Comparison of ENCODE assay signal across 9 mouse cellular contexts in the genomic region with DNA sequence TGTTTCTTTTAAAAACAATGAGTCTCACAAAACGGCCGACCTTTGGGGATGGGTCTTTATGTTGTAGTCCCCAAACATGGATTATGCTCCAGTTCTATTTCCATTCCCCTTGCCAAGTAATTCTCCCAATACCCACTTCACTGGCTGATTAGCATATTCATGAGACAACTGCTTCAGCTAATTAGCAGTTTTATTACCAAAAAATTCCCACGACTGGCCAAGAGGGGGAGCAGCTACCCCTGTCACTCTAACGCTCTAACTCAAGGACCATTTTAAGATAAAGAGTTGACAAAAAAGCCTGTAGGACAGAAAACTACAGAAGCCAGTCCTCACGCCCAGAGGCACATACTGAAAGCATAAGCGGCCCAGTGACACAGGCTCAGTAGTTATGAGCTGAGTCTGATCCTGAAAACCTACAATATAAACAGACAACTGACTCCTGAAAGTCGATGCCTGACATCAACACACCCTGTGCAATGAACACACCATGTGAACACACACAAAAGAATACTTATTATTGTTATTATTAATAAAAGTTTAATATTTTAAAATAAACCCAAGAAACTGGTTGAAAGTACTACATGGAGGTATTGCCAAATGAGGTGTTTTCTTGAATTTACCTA.
DNase-seq lines count a peak whose midpoint lies in the region; ATAC-seq lines count a peak whose summit lies in the region.
"Had no signal": no experiment of that assay in that cellular context is flagged by ENCODE, and none has a peak within 500 bp of the region (broad histone marks: within the 10 kb centered on the region; RNA-seq: fewer than 3 reads in every experiment).

No protein-coding gene starts in this region.

- H3K4me3 ChIP-seq in forebrain, embryonic 12.5 days (replicated peaks), result no peak overlapping the region
- H3K4me3 ChIP-seq: embryonic facial prominence, embryonic 15.5 days; limb, embryonic 15.5 days had no signal

- DNase-seq in lung, adult 18-20 months, result peak; percentile 5 to 6
- no peak for DNase-seq in lung, postnatal 25 days (ENCODE audit: low spot score)
- peak; percentile 8 to 16 for DNase-seq in adrenal gland, postnatal 36 days
- DNase-seq in kidney, postnatal 4 days, result peak; percentile 37 to 61
- peak; percentile 12 for DNase-seq in lung, postnatal 14 days
- DNase-seq in spleen, postnatal 36 days (ENCODE audit: low spot score in 2 of 2), result no peak

- WGBS in forebrain, embryonic 12.5 days, result 27% methylated on average over 7 of the region's 7 CpGs

- peak; percentile 82 for ATAC-seq in forebrain, embryonic 12.5 days (ENCODE audit: low FRiP score)

- no peaks in the 10 kb centered on the region for H3K9me3 ChIP-seq in forebrain, embryonic 12.5 days
- H3K9me3 ChIP-seq: embryonic facial prominence, embryonic 15.5 days; limb, embryonic 15.5 days had no signal

- no peaks in the 10 kb centered on the region for H3K36me3 ChIP-seq in forebrain, embryonic 12.5 days (replicated peaks)
- H3K36me3 ChIP-seq: embryonic facial prominence, embryonic 15.5 days; limb, embryonic 15.5 days had no signal

- no peak overlapping the region for H3K9ac ChIP-seq in forebrain, embryonic 12.5 days
- H3K9ac ChIP-seq: embryonic facial prominence, embryonic 15.5 days; limb, embryonic 15.5 days had no signal

- no peaks in the 10 kb centered on the region for H3K27me3 ChIP-seq in forebrain, embryonic 12.5 days
- H3K27me3 ChIP-seq: embryonic facial prominence, embryonic 15.5 days; limb, embryonic 15.5 days had no signal

- H3K27ac ChIP-seq in forebrain, embryonic 12.5 days, result no peak overlapping the region
- H3K27ac ChIP-seq: embryonic facial prominence, embryonic 15.5 days; limb, embryonic 15.5 days had no signal

- no peak overlapping the region for H3K4me2 ChIP-seq in forebrain, embryonic 12.5 days
- H3K4me2 ChIP-seq: embryonic facial prominence, embryonic 15.5 days; limb, embryonic 15.5 days had no signal

- H3K4me1 ChIP-seq in forebrain, embryonic 12.5 days, result no peaks in the 10 kb centered on the region; the same call in 1 of the 2 replicates
- H3K4me1 ChIP-seq: embryonic facial prominence, embryonic 15.5 days; limb, embryonic 15.5 days had no signal

Comparison
In these comparisons a context has a peak if more than half of its experiments do, and no peak if none do; other contexts are left out.
1. DNase-seq: peak in lung, adult 18-20 months (2 of 2), adrenal gland, postnatal 36 days (2 of 2), kidney, postnatal 4 days (2 of 2) and lung, postnatal 14 days (single experiment); none in lung, postnatal 25 days (single experiment) and spleen, postnatal 36 days (0 of 2).